Mouse (Mus musculus): ENCODE data around the gene Tnnt1.
A peak's percentile ranks its signal among the peaks of the same experiment; 100 is the strongest.

Gene Tnnt1

GRCm38 (mm10) chr7:4521231-4522003 is 5.2 kb upstream of the Tnnt1 start:
- DNase-seq (ENCODE audit: low read depth, low spot score) = no peak

- no peak for DNase-seq (ENCODE audit: low read depth, low spot score)
These were observed 2.3 kb upstream of the Tnnt1 start for GRCm38 (mm10) chr7:4518487-4518886.

- DNase-seq (ENCODE audit: low read depth, low spot score) = no peak
These were observed 329 bp downstream of the Tnnt1 start for GRCm38 (mm10) chr7:4515853-4516252.

GRCm38 (mm10) chr7:4513829-4514712 is 2.1 kb downstream of the Tnnt1 start:
- DNase-seq (ENCODE audit: low read depth, low spot score) = no peak

DNA sequence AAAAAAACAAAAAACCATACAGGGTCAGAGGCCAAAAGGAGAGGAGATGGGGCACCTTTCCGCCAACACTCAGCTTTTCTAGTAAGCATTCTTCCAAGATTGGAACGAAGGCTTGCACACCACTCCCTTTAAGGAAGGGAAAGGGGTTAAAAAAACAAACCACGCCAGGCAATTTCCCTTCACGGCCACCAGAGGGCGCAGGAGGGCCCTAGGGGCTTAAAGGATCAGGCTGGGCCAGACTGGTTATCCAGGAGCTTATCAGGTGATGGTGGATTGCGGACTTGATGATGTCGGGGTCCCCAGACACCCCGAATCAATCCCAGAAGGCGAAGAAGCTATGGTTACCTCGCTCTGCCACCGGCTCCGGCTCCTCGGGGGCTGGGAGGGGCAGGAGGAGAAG is 2.9 kb downstream of the Tnnt1 start:
- DNase-seq (ENCODE audit: low read depth, low spot score) = no peak

DNA sequence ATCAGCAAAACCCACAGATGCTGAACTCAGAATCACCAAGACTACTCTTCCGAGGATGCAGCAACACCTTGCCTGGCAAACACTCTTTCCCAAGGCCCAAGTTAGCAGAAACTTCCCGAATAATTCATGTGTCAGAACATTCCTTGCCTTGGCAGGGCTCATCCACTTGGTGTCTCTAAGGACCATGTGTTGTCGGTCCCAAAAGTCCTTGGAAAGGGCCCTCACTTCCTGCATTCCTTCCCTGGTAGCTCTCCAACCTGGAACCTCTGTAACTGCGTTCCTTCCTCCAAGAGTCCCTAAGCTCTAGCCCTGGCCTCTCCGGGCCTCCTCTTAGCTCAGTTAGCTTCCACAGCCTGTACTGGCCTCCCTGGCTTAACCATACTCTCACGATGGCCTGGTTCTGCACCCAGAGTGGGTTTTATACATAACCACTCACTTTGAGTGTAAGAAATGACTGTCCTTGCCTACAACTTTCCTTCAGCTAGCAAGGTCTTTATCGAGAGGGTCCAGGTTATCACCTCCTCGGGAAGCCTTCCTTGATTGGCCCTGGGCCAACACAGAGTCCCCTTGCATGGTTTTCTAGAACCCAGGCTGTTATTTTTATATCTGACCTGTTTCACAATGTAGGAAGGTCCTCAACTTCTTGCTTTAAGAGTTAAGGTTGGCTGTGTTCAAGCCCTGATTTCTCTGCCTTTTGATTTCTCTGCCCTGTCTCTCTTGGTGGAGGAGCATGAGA is 4.5 kb downstream of the Tnnt1 start:
- DNase-seq (ENCODE audit: low read depth, low spot score) = no peak

DNA sequence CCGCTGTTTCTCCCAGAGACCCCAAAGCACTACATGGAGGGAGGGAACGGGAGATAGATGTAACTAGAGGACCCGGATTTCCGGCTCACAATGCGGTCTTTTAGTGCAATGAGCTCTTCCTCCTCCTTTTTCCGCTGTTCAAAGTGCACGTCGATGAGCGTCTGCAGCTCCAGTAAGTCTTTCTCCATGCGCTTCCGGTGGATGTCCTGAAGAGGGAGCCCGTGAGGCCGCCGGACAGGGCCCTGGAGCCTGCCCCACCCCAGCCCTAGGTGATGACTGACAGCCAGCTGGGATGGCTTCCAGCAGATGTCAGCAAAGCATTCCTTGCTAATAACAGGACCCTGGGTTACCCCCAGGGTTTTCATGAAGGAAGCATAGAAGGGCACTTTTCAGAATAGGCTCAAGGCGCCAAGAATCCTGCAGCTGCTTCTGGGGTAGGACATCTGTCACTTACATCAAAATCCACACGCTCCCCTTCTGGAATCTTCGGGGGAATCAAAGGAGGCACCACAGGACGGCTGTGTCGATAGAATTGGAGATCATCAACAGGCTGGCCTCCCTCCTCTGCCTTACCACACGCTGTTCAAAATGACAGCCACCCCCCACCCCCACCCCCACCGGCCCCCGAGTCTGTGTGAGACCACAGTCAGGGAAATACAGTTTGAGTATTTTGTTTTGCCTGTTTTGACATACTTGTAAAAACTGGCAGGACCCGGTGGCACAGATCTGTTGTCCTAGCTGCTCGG is 6.1 kb downstream of the Tnnt1 start:
- no peak for DNase-seq (ENCODE audit: low read depth, low spot score)

DNA sequence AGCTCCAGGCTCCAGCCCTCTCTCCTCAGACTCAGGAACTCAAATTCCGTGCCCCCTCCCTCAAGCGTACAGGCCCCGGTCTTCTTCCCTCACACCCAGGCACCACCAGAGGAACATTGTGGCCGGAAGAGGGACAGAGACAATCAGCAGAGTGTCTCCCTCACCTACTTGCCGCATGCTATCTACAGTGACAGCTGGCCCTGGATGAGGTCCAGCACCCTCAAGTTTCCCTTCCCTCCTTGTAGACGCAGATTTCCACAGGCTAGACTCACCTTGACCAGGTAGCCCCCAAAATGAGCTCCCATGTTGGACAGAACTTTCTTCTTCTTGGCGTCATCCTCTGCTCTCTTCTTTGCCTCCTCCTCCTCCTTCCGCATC is 7.5 kb downstream of the Tnnt1 start:
- no peak for DNase-seq (ENCODE audit: low read depth, low spot score)

DNA sequence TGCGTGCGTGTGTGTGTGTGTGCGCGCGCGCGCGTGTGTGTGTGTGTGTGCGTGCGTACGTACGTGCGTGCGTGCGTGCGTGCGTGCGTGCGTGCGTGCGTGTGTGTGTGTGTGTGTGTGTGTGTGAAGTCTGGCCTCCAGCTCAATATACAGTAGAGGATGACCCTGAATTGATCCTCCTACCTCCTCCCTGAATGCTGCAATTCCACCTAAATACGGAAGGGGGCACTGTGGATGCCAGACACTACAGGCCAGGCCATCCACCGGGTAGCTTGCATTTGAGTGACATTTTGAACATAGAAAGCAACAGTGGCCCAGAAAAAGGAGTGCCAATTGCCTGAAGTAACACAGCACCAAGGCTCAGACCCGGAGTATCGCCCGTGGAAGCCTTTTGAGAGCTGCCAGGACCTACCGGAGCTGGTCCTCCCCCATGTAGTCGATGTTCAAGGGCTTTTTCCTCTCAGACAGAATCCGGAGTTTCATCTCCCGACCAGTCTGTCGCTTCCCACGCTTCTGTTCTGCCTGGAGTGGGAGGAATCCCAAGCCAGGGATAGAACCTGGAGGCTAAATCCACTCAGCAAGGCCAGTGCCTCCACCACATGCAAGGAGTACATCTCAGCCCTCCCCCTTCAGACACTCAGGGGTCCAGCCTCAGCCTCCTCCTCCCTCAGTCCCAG is 8.0 kb downstream of the Tnnt1 start:
- peak; percentile 44 for DNase-seq (ENCODE audit: low read depth, low spot score)

GRCm38 (mm10) chr7:4507220-4507619 is 9.0 kb downstream of the Tnnt1 start:
- DNase-seq (ENCODE audit: low read depth, low spot score) = no peak

GRCm38 (mm10) chr7:4504646-4505435 is 11.3 kb downstream of the Tnnt1 start:
- no peak for DNase-seq (ENCODE audit: low read depth, low spot score)

- no peak for DNase-seq (ENCODE audit: low read depth, low spot score)
These were observed 12.3 kb downstream of the Tnnt1 start for GRCm38 (mm10) chr7:4503858-4504257.

DNA sequence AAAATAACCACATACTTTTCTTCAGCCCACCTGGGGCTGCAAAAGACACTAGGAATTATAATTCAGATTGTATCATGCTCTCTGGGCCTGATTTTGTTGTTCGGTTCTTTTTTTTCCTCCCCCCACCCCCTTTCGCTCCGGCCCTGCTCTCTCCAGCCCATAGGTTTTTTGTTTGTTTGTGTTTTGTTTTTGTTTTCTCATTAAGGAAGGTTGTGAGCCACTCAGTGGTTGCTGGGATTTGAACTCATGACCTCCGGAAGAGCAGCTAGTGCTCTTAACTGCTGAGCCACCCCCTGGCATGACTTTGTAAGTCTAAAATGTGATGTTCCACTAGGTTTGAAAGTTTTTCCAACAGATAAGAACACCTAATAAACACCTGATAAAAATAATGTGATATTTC is 13.1 kb downstream of the Tnnt1 start:
- DNase-seq (ENCODE audit: low read depth, low spot score) = no peak

GRCm38 (mm10) chr7:4502421-4503090 is 13.6 kb downstream of the Tnnt1 start:
- peak; percentile 94 for DNase-seq (ENCODE audit: low read depth, low spot score)

GRCm38 (mm10) chr7:4501558-4502397 is 14.4 kb downstream of the Tnnt1 start, which contains the start of gene Ppp1r12c:
TSS of gene Ppp1r12c (minus strand) at chr7:4501680.
- DNase-seq (ENCODE audit: low read depth, low spot score) = peak; percentile 94

GRCm38 (mm10) chr7:4500892-4501471 is 15.2 kb downstream of the Tnnt1 start:
- DNase-seq (ENCODE audit: low read depth, low spot score) = no peak

DNA sequence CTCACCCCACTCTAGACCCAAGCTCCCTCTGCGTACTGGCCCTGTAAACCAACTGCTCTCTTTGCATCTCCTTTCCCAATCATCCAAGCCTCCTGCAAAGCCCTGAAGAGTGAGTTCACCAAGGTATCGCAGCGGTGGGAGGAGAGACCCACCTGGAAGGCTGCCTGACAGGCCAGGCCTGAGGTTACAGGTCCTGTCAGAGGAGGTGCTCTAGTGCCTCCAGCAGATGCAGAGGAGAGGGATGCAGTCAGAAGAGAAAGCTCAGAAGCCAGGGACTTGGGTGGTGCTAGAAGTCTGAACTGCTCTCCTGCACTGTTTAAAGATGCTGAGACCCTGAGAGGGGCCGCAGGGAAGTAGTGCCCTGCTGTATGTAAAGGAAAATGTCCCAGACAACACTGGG is 17.1 kb downstream of the Tnnt1 start:
- DNase-seq (ENCODE audit: low read depth, low spot score) = no peak

DNA sequence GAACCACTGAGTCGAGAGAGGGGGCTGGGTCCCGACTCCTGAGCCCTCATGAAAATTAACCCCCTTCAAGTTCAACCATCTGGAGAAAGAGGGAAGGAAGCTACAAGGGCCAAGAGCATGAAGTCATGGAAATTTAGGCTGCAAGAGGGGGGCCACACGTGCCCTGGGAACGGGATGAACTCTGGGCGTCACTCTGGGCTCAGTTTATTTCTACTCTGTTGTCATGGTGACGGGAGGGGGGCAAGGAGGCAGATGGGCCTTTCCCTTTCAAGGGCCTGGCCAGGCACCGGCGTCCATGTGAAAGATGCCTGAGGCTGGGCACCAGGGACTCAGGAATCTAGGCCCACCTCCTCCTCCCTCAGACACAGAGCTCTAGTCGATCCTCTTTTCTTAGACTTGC is 17.9 kb downstream of the Tnnt1 start:
- DNase-seq (ENCODE audit: low read depth, low spot score) = no peak
